Mouse (Mus musculus) left cerebral cortex, adult 8-10 months (tissue): Measurements from ENCODE around the gene Fgr. TPM values are rescaled to one million over a fixed set of nuclear protein-coding genes. Genes with fewer than 3 reads are reported as not detected.

ENCODE experiments used
- DNase-seq, 2 experiments: peaks; one replicate each; pipeline ENCODE4 v3.0.0; 2022; ENCODE audit warnings: low spot score in 2 of 2
- total RNA-seq, 4 experiments: library from RNA; stranded (reverse); gene quantifications; 2 replicates each; pipeline ENCODE4 v1.2.4; 2022

Gene Fgr
- total RNA-seq, 4 experiments from 2014 or later = 0.17 to 1.1 (median 0.82) TPM

DNA sequence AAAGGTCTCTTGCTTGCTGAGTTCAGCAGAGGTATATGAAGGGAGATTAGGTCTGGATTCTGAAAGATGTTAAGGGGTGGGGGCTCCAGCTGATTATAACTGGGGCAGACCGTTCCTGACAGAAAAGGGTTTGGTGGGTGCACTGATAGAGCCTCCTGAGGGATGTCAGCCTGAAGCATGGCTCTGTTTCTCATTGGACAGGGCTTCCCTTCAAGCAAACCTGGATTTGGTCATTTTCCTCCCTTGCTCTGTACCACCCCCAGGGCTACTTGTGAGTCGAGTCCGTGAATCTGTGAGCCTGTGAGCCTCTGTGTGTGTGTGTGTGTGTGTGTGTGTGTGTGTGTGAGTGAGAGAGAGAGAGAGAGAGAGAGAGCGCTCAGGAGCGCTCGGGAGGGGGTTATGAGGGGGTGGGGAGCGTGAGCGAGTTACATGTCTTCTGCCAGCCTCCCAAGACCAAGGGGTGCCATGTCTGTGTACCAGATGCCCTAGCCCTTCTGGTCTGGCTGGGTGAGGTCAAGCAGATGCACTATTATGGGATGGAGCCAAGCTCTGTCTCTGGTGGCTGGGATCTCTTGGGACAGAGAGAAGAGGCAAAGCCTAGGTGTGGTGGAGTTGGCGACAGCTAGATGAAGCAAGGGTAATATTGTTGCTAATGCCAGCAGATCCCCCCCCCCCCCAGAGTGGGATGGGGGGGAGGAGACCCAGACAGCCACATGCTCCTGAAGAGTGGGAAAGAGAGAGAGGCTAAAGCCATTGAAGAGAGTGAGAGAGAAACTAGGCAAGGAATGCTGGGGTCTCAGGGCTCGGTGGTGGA, 41.2 kb downstream of the Fgr start:
- DNase-seq = no peak

DNA sequence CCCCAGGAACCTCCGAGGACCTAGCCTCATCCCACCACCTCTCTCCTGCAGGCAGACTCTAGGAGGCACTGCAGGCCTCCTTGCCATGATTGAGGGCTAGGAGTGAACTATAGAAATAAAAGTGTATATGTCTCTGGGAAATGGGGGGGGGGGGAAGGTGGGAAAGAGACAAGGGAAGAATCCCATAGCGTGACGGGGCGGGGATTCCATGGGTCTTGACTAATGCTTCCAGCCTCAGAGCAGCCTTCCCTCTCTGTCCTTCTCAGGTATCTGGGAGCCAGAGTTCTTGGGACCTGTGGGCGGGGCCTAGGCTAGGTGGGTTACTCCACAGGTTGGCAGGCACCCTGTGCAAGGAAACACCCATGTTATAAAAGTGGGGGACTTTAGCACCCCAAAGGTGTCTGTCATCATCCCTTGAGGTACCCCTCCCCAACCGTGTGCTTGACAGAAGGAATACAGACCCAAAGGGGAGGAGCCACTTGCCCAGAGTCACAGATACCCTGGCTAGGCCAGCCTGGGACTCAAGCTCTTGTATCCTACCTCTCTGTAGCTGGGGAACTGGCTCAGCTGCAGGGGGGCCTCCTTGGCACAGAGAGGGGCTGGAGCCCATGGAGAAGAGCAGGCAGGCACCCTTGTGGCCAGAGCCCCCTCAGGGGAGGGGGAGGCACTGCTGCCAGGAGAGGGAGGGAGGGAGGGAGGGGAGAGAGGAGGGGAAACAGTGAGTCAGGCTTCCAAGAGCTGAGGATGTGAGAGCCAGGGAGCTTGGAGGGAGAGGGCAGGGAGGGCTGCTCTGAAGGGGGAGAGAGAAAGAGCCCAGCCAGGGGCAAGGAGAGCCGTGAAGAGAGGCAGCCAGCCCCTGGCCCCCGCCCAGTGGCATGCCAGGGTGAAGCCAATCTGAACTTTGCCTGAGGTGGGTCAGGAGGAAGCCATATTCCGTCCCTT, 42.1 kb downstream of the Fgr start:
- DNase-seq = no peak

DNA sequence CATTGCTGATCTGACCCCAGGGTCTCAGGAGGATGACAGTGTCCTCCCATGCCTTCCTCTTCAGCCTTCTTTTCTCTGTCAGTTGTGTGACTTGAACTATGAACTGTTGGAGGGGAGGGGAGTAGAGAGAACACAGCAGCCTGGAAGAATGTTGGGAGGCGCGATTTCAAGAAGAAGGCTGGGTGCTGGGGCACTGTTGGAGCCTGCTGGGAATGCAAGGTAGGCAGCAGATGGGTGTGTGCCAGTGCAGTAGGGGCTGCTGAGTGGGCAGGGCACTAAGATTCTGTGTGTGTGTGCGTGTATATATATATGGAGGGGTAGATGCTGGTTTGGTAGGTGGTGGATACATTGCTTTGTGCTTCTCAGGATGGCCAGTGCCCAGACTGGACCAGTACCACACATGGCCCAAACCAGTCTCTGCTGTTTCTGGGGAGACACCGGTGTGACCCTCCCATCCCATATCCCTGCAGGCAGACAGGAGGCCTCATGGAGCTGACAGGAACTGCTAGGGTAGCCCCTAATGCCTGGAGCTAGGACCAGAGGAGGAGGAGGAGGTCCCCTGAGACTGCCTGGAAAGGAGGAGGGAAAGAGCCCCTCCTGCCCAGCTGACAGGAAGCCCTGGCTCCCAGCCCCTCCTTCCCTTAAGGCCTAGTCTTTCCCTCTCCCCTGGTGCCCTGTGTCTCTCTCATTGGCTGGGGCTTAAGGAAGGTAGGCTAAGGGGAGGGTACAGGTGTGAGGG, 43.0 kb downstream of the Fgr start:
- DNase-seq = peak in 1 of 2 experiments; percentile 60

DNA sequence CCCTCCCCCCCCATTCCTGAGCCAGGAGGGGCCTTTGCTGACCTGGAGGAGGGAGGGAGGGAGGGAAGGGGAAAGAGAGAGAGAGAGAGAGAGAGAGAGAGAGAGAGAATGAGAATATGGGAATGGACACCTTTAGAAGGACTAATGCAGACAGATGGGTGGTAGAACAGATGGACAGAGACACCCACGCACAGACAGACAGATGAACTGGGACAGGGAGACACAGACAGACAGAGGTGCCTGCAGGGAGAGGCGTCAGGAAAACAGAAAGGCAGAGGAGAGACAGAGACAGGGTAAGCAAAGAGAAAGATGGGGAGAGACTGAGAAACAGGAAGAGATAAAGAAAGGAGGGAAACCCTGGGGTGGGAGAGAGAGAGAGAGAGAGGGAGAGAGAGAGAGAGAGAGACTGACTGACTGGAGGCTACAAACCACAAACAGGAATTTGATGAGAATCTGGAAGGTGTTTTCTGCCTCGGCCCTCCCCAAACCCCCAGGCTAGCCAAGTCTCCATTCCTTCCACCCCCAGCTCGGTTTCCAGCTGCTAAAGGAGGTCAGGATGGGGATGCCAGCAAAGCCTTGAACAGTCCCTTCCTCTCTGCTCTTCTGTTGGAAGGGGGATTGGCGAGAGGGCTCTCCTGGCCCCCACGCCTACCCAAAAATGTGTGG, 43.8 kb downstream of the Fgr start:
- DNase-seq = peak in 1 of 2 experiments; percentile 60

DNA sequence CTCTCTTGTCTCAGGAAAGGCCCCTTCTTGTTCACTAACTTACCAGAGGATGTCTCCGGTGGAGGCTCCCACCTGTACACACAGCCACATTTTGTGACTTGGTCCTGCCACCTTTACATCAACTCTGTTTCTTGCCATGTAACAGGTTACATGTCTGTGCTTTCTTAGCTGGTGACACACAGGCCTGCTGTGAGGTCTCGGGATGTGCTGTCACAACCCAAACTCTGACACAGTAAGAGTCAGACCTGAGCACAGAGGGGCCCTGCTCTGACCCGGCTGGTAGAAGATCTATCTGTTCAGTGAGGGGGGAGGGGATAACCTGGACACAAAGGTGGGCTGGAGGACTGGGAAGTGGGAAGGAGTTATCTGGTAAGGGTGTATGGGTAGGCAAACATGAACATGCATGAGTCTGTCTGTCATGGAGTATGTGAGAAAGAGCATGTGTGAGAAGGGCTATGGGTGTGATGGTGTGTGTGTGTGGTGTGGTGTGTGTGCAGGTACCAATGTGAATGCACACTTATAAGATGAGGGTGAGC, 44.4 kb downstream of the Fgr start:
- no peak for DNase-seq

DNA sequence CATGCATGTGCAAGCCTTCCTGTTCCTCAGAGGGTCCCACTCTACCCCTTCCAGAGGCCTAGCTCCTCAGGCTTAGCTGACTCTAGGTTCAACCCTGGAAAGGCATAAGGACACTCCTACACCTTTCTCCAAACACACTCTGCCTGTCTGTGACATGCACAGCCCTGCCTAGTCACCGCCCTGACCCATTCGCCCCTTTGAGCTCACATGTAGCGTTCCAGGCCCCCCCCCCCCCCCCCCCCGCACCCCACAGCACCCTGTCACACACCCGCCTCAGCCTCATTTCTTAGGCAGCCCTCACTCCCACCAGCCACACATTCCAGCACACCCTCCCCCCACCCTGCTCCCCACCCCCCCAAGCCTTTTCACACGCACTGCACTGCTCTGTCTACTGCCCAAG, 46.8 kb downstream of the Fgr start:
- DNase-seq = no peak

DNA sequence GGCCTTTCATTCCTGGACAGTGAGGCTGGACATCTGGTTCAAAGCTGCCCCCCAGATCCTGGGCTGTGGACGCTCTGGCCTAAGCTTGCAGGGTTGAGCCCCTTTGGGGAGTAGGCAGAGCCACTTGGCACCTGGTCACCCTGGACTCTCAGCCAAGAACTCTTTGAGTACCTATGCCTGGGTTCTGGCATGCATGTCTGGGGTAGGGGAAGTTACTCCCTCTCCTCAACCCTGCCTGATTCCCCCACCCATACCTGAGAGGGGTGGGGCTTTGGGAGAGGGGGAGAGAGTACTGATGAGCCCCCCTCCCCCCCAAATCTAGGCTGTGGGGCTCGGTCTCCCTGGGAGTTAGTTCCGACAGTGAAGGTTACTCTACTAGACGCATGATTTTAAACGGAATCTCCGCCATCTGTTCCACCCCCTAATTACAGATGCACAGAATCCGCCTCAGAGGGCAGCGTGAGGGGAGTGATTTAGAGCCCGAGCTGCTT, 47.3 kb downstream of the Fgr start:
- DNase-seq = no peak

DNA sequence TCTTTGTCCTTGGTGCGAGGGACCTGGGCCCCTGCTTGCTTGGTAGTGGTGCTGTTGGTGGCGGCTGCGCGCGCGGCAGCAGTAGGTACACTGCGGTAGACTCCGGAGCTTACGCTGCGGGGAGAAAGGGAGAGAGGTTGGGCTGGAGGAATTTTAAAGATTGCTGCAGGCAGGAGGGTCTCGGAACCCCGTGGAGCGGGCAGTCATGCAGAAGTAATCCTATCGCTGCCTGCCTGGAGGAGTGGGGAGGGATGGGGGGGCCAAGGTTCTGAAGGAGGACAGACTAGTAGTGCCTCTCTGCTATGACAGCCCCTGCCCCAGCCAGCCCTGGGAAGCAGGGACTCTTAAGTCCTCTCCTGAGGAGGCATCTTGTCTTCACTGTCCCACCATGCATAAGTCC, 48.3 kb downstream of the Fgr start:
- no peak for DNase-seq

DNA sequence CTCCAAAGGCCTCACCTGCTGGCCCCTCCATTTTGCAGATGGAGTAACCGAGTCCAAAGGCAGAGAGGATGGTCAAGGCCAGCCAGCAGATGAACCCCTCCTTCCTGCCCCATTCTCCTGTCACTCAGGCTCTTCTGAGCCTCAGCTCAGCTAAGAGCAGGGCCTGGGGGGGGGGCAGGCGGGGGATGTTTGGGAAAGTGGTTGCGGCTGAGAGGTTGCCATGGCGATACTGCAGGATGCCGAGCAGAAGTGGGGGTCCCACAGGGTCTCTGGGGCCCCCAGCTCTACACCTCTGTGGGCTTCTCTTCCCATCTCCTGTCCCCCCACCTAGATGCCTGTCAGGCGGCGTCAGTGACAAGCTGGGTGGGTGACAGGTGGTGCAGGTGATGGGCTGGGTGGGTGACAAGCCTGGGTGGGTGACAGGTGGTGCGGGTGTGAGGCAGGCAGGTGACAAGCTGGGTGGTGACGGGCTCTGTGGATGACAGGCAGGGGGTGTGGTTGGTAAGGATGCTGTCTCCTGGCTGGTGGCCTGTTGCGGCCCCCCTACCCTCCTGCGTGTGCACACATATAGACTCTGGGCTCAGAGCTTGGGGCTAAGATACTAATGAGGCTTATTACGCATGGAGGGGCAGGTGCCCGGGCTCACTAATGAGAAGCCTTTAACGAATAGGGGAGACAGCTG, 49.2 kb downstream of the Fgr start:
- no peak for DNase-seq

DNA sequence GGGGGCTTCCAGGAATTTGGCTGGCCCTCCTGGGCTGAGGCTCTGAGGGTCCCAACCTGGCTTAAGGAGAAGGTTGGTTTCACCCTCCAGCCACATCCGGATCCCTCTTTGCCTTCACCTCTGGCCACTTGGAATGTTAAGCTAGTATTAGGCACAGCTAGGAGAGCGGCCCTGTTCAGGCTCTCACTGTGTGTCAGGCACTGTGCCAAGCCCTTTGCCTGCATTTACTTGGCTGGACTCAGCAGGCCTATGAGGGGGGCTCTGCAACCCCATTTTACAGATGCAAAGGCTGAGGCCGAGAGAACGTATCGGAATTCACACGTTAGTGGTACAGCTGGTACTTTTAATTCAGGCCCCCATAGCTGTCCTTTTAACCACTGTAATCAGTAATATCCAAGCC, 49.7 kb downstream of the Fgr start:
- no peak for DNase-seq

DNA sequence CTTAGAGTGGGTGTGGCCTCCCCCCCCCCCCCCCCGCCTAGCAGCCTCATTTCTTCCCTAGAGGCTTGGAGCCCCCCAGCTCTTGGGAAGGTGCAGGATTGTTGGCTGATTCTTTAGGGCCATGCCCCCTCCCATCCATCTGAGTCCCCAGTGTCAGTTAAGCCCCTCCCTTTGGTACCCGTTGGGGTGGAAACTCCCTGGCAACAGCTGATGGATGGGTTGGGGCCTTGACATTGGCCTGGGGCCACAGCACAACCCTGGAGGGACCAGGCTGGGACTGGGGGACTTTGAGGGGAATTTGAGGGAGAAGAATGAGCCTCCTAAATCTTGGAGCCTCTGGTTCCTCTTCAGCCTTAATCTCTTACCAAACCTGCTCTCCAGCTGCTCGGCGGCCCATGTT, 50.5 kb downstream of the Fgr start:
- DNase-seq = no peak

DNA sequence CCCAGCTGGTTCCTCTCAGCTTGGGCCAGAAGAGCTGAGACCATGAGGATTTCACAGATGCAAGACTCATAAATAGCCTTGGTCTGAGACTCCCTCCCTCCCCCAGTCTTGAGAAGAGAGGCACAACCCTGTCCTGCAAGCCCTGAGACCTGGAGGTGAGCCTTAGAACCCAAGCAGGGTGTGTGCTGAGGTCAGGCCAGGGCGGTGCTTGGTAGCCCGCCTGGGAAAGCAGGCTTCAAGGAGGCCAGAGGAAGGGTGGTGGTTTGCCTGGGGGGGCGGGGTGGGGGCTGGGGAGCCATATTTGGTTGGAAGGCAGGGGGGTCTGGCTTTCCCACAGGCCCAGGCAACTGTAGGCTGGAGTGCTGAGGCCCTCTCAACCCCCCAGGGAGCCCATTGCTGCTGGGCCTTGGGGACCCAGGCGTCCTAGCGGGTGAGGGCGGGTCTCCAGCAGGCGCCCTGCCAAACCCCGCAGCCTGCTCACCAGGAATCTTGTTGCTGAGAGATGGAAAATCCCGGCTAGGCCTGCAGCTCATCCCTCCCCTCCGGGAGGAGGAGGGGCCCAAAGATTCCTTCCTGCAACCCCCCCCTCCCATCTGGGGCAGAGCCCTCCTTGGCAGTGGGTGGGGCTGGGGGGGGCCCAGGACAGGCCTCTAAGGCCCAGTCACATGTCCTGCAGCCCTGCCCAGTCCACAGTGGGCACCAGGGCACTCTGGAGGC, 51.2 kb downstream of the Fgr start:
- no peak for DNase-seq

DNA sequence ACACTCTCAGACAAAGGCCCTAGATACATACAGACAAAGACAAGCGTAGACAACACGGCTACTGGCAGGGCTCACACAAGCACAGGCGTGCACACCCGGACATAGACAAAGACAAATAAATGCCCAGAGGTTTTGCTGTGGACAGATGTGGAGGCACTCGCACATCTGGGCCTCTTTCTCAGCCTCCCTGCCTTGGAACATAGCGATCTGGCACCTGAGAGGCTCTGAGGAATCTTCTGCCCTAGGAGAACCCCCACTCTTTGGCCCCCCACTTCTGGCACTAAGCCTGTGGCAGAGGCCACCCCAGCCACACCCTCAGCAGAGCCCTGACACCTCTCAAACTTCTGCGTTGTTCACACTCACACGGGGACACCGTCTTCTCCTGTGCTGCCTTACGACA, 52.4 kb downstream of the Fgr start:
- DNase-seq = peak in 1 of 2 experiments; percentile 10

DNA sequence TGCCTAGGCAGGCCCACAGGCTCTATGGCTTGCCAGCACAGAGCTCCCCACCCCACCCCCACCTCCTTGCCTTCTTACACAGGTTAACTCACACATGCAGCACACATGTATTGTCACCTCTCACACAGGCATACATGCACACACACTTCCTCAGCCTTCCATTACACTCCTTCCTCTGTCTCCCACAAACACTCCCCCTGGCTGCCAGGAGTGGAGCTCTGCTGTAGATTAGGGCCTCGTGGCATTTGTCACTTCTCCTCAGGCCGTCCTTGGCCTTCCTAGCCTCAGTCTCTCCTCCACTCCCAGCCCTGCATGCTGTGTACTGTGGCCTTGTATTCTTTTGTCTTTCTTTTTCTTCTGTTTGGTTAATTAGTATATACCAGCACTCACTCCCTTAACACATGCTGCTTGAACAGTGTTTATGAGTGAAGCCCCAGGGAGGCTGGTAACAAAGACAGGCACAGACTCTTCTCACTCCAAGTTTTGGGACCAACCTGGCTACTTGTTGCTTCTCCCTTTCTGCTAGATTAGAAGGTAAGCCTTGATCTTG, 53.0 kb downstream of the Fgr start:
- DNase-seq = no peak

DNA sequence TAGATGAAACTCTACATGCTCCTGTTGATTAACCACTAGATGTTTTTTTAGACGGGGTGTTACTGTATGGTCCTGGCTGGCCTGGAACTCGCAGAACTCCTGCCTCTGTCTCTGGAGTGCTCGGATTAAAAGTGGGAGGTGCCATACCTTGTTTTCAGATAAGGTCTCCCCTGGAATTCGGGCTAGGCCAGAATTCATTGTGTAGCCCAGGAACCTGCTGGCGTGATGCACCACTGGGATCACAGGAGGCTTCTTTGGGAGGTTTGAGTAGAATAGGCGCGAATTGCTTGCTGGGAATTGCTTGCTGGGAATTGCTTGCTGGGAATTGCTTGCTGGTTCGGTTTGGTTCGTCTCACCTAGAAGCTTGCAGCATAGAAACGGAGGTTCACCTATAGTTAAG, 53.8 kb downstream of the Fgr start:
- DNase-seq = no peak

DNA sequence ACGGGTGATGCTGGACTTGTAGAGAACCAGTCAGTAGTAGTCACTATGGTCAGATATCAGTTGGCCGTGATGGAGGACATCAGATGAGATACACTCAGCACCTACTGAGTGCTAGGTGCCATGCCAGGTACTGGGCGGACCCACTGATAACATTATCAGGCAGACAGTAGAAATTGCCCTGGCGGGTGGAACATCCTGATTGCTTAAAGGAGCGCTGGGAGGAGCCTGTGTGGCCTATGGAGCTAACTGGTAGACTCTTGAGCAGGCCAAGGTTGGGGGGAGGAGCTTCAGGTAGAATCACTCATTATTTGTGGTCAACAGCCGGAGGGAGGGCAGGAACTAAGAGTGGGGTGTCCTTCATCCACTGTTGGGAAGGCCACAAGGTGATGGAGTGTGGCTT, 54.3 kb downstream of the Fgr start:
- no peak for DNase-seq

DNA sequence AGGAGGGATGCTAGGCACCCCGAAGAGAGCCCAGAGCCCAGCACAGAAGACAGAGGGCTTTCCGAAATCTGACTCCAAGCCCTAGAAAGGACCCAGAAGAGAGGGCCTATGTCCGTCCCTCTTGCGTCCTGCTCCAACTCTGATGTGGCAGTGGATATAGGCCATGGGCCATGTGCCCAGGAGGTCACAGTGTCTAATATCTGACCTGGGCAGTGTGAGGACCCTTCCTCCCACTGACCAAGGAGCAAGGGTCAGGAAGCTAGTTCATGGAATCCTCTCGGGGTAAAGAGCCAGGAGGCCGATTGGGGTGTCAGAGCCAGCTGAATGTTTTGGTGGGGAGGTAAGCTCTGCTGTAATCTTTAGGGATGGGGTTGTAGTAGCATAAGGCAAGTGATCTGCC, 55.0 kb downstream of the Fgr start:
- no peak for DNase-seq

DNA sequence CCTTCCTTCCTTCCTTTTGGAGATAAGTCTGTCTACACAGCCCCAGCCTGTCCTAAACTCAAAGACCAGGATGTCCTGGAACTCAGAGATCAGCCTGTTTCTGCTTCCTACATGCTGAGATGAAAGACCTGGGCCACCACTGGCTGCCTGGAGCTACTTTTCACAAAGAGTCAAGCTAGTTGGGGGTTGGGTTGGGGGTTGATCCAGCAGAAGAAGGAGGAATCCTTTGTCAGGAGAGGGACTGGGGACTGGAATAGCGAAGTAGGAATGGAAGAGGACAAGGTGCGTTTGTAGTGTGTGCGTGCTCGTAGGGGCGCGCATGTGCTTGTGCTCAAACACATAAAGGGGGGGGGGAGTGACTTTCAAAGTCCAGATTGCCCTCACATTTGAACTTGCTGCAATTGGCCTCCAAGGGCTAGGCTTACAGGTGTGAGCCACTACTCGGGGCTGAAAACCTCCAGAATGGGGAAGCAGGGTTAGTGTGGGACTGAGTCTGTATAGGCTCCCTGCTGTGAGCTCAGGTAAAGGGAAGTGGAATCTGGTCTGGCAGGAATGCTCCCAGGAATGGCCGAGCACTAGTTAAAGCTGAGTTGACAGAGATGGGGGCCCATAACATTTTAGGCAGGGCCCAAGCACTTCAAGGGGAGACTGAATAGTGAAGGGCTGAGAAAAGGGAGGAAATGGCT, 58.7 kb downstream of the Fgr start:
- no peak for DNase-seq

DNA sequence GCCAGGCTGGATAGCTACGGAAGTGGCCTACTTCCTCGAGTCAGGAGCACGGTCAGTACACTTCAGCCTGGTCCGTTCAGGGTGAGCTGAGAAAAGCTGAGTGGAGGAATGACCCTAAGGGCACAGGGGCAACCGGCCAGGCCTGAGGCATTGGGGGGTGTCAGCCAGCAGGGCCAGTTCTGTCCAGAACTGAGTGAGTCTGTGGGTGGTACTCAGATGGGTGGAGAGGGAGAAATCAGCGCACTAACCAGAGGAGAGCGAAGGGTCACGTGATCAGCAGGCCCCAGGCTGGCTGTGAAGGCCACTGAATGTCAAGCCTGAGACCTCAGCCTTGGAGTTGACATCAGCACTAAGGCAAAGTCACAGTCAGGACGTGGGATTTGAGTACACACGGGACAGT, 60.6 kb downstream of the Fgr start:
- DNase-seq = no peak
